Mouse (Mus musculus): ENCODE measurements at regions not wholly inside any gene's neighbourhood (a gene's known extent, or its start where the extent isn't known, plus 50 kb on each side); places are given as distances from the start of the nearest gene placed in this dataset.

DNA sequence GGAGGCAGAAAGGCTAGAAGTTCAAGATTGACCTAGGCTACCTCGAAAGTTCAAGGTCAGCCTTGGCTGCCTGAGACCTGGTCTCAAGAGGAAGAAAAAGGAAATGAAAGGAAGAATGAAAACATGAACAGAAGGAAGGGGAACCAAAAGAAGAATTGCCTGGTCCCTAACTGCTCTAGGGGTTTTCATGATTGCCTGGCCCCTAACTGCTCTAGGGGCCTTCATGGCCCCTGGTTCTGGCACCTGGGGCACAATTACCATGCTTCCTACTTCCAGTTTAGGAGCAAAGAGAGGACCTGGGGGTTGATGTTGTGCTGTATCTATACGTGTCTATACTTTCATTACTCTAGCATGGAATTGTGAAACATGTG lies 132.8 kb downstream of the Cd24a start:
- in situ Hi-C loops (cut with MboI, MseI): no loop called here

DNA sequence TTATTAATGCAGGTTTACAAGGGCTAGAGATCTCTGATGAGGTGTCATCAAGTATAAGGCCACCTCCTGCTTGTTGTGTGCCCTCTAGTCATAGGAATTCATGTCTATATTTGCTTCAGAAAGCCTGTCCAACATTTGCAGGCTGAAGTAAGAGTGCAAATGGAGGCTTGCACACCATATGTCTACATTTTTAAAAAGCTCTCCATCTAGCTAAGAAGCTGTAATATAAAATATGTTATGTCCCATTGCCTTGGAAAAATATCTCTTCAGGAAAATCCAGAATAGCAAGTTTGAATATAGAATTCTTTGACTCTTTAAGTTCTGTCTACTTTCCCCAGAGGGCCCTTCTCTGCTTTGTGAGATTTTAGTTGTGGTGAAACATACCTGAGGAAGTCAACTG lies 134.6 kb downstream of the Cd24a start:
- in situ Hi-C loops (cut with MboI, MseI): no loop called here

DNA sequence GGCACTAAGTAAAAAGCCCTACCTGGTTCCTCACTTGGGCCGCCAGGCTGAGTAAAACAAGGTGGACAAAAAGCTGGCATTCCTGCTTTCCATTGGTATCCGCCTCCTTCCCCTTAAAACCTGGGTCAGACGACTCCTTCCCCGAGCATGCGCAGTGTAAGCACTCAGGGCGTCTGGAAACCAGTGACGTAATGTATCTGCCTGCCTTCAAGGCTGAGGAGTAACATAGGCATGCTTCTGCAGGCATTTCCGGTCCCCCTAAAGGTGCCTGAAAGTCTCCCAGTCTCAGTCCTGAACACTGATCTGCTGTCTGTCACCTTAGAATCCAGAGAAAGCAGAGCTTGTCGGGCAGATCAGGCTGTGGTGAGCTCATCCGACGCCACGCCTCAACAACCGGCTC lies 140.7 kb downstream of the Cd24a start:
- in situ Hi-C loops (cut with MboI, MseI): no loop called here

DNA sequence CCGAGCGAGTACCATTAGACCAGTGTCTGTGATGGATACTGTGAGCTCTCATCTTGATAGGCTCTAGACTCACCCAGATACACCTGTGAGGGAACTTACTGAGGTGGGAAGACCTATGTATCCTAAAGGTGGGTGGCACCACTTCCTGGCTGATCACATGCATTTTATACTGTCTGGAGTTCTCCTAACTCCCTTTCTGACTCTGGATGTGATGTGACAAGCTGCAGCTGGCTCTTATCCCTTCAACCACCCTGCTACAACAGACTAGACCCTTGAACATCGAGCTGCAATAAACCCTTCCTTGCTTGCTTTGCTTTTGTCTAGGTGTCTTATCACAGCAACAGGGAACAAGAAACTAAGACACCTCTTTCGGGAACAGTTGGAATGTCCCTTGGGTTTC lies 143.3 kb downstream of the Cd24a start:
- in situ Hi-C loops (cut with MboI, MseI): no loop called here

DNA sequence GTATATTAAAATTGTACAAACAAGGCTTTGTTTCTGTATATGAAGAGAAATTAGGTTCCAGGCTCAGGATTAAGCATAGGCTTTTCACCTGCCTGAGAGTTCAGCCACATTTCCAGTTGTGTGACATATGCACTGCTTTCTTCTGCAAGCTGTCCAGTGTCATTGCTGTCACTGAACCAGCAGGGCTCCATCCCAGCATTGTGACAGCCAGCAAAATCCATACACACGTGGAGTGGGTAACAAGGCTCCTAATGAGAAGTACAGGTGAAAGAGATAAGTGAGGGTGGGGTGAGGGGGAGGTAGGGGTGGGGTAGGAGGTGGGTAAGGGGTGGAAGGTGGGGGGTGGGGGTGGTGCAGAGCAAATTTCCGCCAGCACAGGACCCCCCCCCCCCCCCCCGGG lies 144.1 kb downstream of the Cd24a start:
- in situ Hi-C loops (cut with MboI, MseI): no loop called here

DNA sequence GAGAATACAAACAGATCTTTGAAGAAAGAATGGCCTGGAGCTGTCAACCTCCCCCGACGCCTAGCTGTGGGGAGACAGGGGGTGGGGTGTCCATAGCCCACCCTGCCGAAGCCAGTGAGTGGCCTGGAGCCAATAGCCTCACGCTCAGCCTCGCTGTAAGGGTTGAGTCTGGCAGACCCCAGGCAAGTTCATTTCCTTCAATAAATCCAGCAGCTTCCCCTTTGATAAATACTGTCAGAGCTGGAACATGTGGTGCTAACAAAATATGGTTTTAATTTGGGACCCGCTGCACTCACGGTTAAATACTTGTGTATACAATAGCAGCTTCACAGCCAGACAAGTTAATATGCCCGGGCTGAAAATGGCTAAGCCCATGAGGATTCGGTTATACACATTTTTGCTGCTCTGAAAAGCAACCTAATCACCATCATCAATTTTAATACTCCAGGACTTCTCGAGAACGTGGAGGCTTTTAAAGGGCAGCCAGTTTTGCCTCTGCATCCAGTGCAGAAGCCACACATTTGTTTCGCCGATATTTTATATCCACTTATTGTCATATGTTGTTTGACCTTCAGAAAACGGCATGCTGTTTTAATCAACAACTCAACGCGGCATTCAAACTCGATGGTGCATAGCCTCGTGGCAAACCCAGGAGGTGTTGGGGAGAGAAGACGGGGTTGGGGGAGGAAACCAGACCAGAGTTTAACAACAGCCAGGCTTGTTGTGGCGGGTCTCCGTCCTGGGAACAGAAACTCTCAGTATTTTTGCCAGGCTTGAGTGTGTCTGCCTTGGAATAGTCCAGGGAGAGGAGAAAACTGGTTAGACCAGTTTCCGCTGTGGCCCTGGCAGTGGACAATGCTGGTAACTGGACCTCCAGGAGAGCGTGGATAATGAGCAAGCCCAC lies 144.9 kb downstream of the Cd24a start:
- in situ Hi-C loops (cut with MboI, MseI): no loop called here

DNA sequence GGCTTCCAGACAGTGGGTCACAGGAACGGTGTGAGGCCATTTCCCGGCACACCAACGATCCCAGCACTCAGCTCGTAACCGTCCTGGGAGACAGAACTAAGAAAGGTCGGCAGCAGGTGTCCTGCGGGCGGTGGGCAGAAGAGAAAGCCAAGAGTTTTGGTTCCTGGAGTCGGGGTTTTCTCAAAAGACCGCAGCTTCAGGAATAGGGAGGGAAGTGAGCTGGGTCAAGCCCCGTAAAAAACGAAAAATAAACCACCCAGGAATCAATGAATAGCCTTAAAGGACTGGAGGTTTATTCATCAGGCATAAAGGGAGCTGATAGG lies 145.5 kb downstream of the Cd24a start:
- in situ Hi-C loops (cut with MboI, MseI): no loop called here

DNA sequence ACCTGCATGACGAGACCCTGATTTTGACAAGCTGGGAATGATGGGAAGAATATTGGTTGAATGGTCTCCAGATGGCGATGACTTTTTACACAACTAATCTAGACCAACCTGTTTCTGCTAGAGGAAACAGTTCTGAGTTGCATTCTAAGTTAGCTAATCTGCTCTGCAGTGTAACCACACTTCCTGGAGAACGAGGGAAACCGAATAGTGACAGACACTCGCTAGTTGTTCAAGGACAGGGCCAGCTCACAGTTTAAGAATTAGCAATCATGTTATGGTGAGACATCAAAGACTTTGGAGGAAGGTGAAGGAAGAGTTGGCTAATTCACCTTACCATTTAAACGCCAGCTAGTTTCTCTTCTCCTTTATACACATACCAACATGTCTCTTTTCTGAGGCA lies 149.7 kb downstream of the Cd24a start:
- in situ Hi-C loops (cut with MboI, MseI): no loop called here

DNA sequence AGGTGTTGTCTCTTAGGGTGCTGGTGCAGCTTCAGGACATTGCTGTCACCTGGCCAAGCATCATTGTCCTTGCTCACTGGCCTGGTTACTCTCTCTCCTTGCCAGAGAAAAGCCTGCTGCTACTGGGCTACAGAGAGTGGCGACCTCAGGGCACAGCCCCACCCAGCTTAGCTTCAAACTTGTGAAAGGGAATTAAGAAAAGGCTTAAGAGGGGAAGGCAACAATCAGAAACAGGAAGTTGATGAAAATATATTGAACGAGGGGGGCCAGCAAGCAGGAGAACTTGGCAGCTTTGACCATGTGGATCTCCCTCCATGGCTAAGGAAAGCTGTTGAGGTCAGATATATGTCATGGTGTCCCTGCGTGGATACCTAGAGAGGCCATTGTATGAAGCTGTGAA lies 151.1 kb downstream of the Cd24a start:
- in situ Hi-C loops (cut with MboI, MseI): no loop called here

DNA sequence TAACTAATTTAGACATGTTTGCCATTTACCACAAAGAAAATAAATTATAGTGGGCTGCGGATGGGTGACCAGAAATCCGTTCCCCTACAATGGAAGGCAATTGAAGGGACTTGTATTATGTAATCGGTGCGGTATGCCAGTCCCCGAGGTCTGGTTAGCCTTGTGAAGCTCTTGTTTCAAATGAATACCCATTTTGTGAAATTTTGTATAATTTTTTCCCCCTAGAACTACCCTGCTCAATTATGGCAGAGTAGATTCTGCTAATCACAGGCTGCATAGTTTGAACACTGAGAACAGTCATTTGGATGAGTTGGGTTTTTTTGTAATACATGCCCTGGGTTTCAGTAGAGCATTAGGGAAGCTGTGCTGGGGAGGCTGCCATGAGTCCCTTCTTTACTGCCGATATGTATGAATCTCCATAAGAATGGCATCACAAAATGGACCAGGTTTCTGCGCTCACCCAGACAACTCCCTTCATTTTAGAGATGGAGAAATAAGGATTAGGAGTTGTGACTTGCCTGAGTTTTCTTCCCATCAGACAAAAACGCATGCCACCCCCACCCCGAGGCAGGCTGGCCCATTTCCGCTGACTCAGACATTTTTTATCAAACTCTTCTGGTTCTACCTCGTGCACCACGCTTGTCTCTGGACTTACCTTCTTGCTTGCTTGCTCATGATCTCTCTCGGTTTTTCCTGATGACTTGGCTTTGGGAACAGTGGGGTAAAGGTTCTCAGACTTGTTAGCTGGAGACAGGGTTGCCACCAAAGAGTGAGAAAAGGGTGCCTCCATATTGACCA lies 155.7 kb downstream of the Cd24a start:
- in situ Hi-C loops (cut with MboI, MseI): no loop called here

DNA sequence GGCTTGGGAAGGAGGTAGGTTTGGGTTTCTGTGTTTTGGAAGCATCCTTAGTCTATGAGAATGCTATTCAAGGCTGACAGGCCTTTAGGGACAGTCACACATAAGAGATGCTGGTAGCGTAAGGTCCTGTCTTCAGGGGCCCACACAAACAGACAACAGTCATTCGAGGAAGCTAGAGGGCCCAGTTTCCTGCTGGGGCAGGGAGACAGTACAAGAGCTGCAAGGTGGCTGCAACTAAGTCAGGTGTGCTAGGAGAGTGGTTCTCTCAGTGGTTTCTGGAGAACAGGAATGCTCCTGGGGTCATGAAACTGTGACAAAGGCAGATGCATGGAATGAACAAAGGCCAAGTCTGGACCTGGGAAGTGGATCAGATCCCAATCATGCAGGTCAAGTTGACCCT lies 161.1 kb downstream of the Cd24a start:
- in situ Hi-C loops (cut with MboI, MseI): no loop called here

DNA sequence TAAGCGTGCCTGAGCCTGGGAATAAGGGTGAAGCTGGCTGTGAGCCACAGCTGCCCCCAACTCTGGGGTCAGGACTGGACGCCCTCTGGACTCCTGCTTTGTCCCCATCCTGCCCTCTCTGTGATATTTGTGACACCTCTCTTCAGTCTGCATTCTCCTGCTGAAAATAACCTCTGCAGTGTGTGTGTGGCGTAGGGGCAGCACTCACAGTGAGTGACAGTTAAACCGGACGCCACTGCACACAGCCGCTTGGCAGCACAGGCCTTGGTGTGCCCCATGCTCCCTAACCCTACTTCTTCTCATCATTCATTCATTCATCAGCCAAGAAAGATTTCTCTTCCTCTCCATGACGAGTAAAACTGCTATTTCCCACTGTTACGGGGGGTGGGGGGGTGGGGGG lies 161.6 kb downstream of the Cd24a start:
- in situ Hi-C loops (cut with MboI, MseI): loop anchor here (10.0 kb wide), 1 partner anchor 165 kb away; the partner anchor contains the start of gene Cd24a

DNA sequence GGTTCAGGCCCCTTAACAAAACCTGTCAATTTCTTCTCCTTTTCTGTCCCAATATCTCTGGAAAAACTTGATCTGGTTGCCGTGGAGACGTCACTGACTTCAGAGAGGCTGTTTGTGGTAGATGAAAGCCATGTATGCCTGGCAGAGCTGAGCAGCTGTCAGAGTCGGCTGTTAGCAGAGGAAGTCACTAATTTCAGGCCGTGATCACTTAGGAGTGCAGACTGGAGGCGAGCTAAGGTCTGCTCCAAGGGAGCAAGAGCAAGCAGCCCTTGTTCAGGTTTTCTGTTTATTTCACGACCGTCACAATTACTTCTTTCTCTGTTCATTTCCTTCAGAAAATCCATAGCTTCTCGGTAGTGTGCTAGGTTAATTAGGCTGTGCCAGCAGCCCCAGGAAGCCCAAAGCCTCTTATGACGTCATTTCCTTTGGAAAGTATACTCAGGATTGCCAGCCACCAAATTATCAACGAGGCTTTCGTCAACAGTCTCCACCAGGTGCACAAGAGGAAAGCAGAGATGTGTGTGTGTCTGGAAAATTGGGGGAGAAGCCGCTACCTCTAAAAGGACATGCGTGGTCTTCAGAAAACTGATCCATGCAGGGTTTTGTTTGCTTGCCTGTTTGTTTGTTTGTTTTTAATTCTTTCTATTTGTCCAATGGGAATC lies 161.2 kb downstream of the Qrsl1 start:
- in situ Hi-C loops (cut with MboI, MseI): loop anchor here (10.0 kb wide), 1 partner anchor 166 kb away; the partner anchor contains the start of gene Cd24a

DNA sequence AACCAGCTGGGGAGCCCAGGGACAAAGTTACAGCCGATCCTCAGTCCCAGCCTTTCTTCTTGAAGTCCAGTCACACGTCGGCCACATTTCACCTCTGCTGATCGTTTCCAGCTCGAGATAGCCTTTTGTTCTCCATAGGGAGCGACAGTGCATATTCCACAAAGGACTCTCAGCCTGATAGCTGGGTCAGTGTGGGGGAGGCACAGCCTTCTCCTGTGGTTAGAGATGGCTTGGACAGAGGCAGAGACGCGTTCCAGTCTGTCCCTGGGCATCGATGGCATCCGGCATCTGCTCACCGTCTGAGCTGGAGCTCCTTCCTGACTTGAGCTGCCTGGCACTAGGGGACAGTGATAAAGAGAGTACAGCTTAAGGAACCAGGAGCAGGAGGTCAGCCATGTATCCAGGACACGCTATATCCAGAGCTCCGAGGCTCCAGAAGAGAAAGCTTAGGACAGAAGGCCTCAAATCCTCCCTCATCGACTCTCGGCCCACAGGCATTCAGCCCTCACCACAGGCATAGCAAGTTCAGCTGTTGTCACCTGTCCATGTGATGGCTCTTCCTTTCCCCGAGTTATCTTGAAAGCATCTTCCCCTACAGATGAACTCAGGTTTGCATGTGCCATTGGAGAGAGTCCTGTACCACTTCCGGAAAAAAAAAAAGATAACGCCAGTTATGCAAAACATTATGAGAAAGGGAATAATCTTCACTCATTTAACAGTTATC lies 160.0 kb downstream of the Qrsl1 start:
- in situ Hi-C loops (cut with MboI, MseI): loop anchor here (10.0 kb wide), 1 partner anchor 167 kb away; the partner anchor contains the start of gene Cd24a

DNA sequence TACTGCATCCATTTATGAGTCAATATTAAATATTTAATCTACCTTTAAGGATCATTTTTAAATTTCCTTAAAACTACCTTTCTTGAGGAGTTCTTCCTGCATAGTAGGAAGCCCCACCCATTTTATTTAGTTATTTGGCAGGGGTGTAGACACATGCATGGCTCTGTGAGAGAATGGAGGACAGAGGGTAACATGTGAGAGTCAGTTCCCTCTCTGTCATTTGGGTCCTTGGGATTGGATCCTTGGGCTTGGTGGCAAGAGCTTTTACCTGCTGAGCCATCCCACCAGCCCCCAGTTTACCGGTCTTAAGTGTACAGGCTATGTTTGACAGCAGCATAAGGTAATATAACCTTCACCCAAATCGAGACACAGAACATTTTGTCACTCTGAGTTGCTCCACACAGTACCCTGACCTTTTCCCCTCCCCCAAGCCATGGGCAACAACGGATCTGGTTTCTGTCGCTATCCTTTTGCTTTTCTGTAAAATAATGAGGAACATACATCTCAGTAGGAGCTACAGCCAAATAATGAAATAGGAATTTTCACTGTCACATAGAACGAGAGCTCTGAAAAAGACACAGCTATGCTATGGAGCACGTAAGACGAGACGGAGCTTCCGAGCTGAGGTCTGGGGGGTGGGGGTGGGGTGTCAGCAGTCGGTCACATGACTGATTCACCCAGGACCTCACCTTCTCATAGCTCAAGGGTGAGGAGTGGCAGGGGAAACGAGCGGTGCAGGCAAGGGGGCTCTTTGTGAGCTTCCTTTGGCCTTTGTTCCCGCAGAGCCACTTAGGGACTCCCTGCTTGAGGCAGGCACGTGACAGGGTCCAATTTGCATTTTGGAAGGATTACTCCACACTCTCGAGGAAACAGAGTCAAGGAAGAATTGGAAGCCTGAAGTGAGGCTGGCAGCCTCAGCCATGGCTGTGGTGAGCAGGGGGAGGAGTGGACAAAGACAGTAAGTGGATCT lies 159.2 kb downstream of the Qrsl1 start:
- in situ Hi-C loops (cut with MboI, MseI): loop anchor here (10.0 kb wide), 1 partner anchor 168 kb away; the partner anchor contains the start of gene Cd24a

DNA sequence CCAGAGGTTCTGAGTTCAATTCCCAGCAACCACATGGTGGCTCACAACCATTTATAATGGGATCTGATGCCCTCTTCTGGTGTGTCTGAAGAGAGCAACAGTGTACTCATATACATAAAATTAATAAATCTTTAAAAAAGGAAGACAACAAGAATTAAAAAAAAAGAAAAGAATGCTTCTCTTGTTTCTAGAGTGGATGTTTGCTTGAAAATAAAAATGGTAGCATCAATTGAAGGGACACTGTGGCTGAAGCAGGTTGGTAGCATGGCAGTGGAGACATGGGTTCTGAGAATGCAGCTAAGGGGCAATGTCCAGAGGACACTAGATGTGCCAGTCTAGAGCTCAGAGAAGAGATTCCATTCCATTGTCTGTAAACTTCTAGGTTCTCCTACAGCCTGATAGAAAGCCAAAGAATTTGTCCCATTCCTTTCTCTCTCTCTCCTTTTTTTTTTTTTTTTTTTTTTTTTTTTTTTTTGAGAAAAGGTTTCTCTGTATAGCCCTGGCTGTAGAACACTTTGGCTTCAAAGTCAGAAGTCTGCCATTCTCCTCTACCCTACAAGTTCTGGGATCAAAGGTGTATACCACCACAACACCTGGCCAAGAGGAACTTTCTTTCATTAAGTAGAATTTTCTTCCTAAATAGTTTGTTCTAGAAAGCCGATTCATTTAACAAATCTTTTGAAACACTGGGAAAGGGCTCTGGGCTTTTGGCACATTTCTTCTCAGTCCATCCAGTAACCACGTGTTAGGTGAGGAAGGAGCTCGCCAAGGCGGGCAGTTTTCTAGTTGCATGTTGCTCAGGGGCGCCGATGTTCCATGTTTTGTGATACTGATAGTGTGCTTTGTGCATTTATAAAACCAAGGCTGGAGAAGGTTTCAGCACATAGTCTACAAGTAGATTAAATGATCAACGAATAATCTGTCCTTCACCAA lies 158.1 kb downstream of the Qrsl1 start:
- in situ Hi-C loops (cut with MboI, MseI): loop anchor here (10.0 kb wide), 1 partner anchor 169 kb away; the partner anchor contains the start of gene Cd24a

DNA sequence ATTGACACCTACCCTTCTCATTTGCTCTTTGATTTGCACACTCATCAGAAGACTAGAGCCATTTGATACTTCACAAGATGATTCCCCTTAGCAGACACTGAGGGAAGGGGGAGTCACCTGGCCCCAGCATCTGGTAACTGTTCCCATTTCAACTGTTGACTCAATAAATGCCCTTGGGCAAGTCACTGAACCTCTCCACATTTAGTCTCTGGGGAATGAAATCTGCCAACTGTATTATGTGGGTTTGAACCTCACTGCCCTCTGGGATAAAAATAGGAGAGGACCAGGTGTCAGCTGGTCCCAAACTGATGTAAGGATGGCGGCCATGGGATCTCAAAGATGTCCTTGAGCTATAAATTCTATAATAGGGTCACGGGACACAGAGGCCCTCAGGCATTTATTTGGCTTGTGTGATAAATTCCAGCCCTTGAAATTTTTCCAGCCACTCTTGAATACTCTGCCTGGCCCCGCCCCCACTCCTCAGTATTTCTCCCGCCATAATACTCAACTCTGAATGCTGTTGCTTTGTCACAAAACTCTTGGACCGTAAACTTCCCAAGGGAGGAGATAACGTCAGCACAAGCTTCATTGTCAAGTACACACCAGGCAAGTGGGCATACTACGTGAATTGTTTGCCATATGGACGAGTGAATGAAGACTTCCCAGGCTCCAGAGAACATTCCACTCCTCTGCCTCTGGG lies 155.5 kb downstream of the Qrsl1 start:
- in situ Hi-C loops (cut with MboI, MseI): loop anchor here (10.0 kb wide), 1 partner anchor 171 kb away; the partner anchor contains the start of gene Cd24a

DNA sequence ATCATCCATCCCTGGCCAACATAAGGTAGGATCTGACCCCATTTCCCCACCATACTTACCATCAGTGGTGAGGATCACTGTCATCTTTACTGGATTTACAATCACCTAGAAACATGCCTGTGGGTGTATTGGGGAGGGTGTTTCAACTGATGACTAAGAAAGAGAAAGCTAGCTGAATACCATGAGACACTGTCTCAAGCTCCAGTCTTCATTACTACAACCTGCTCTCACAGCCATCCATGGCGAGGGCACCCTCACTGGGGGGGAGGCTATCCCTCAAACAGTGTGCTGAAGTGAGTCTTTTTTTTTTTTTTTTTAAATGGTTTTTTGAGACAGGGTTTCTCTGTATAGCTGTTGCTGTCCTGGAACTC lies 154.9 kb downstream of the Qrsl1 start:
- in situ Hi-C loops (cut with MboI, MseI): loop anchor here (10.0 kb wide), 1 partner anchor 172 kb away; the partner anchor contains the start of gene Cd24a

All from regulatory T cell (primary cell).